Mouse (Mus musculus) gastrocnemius, postnatal 25 days (tissue): Measurements from ENCODE around the gene Mob3a. TPM values are rescaled to one million over a fixed set of nuclear protein-coding genes. Genes with fewer than 3 reads are reported as not detected.

Source experiments
- DNase-seq: peaks from one replicate; pipeline ENCODE4 v3.0.0; 2022
- total RNA-seq, 2 experiments: library from RNA; stranded (reverse); gene quantifications; 1 replicate in 1 of 2; 2 replicates in 1 of 2; pipeline ENCODE4 v1.2.3; 2021

Mob3a gene
- total RNA-seq, 2 experiments from 2014 or later: 5.7 to 6.8 TPM

DNA sequence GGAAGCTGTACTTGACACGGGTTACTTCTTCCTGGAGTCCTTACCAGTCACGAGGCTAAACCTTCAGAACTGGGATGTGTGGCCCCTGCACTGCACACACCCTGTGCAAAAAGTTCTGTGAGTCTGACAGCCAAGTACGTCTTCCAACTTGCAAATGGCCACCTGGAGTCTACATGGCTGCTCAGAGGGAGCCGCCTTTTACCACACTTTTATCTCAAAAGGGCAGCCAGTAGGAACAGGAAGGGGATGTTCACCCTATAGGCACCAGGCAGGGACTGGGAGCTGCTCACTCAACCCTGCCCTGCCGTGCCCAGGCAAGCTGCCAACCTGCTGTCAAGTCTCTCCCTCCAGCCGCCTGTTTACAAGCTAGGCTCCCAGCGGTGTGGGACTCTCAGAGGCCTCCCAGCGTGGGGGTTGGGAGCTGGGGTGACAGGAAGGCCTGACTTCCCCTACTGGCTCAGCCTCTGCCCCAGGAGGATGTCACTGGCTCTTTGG, 23.8 kb downstream of the Mob3a start, which contains the start of gene Mknk2:
Mknk2 (minus strand) TSS at position 171 of the 495 bp plus-strand sequence.
- peak; percentile 93 for DNase-seq

- no peak for DNase-seq
Observed at GRCm38 (mm10) chr10:80677128-80677875, 24.5 kb downstream of the Mob3a start.

GRCm38 (mm10) chr10:80676198-80676928, 25.4 kb downstream of the Mob3a start:
- DNase-seq: peak; percentile 100

DNA sequence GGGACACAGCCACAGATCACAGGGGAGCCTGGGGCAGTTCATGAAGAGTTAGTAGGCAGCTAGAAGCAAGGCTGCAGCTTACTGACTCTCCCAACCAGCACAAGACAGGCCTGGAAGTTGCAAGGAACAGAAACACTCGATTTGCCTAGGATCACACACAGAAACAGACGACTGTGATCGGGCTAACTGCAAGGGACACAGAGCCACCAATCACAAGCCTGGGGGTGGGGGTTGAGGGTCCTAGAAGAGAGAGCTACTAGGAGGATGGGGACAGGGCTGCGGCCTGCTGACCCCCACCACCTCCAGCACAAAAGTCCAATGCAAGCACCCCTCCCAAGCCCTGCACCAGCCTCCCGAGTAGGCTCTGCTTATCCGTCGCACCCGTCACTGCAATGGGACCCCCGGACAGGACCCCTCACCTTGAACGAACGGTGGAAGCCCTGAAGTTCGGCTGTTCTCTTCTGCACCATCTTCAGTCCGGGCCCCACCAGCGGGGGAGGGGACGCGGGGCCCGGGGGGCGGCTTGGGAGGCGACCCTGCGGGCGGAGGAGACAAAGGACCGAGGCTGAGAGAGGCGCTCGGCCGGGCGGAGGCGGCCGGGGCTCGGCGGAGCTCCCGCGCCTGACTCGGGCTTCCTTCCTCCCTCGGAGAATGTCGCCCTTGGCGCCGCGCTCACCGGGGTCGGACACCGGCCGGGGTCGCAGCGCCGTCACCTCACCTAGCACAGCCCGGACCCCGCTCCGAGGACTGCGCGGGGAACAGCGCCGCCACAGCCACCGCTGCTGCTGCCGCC, 26.2 kb downstream of the Mob3a start:
- DNase-seq: peak; percentile 59

GRCm38 (mm10) chr10:80674851-80675404, 26.8 kb downstream of the Mob3a start:
- DNase-seq: no peak

DNA sequence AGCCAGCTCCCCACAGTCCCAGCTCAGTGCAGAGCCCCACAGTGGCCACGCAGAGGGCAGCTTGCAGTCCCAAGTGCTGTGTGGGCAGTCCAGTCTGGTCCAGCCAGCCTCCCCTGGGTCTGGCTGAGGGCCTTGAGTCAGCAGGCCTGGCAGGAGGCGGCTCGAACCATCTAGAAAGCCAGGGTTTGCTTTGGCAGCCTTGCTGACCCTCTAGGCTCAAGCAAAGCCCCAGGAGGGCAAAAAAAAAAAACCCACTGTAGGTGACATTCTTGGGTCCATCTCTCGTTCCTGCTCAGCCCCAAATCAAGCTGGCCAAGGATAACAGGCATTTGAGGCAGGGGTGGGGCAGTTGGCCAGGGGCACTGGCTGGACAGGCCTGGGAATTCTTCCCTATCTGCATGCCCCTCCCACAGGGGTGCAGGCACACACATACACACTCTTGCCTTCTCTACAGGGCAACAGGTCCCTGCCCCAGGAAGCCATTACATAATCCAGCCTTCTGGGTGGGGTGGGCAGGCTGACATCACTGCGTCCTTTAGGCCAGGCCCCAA, 27.5 kb downstream of the Mob3a start:
- peak; percentile 75 for DNase-seq

- no peak for DNase-seq
Observed at GRCm38 (mm10) chr10:80673690-80674089, 28.1 kb downstream of the Mob3a start.

GRCm38 (mm10) chr10:80671936-80672690, 29.7 kb downstream of the Mob3a start:
- DNase-seq: peak; percentile 66

- peak; percentile 59 for DNase-seq
Observed at GRCm38 (mm10) chr10:80671251-80671650, 30.5 kb downstream of the Mob3a start.

DNA sequence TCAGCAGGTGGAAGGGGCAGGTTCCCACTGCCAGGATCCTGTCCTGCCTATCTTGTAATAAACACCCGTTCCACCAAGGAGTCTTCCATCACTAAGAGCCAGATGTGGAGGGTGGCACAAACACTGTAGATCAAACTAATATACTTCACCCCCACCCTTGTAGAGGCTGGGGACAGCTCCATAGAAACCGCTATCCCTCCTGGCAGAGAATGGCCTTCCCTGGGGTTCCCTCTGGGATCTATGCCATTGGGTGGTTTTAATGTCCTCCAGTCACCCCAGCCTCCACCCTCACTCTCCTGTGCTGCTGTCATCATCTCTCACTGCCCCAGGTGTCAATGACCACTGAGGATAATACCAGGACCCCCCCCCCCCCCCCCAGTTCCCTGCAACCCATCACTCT, 31.2 kb downstream of the Mob3a start:
- DNase-seq: no peak

DNA sequence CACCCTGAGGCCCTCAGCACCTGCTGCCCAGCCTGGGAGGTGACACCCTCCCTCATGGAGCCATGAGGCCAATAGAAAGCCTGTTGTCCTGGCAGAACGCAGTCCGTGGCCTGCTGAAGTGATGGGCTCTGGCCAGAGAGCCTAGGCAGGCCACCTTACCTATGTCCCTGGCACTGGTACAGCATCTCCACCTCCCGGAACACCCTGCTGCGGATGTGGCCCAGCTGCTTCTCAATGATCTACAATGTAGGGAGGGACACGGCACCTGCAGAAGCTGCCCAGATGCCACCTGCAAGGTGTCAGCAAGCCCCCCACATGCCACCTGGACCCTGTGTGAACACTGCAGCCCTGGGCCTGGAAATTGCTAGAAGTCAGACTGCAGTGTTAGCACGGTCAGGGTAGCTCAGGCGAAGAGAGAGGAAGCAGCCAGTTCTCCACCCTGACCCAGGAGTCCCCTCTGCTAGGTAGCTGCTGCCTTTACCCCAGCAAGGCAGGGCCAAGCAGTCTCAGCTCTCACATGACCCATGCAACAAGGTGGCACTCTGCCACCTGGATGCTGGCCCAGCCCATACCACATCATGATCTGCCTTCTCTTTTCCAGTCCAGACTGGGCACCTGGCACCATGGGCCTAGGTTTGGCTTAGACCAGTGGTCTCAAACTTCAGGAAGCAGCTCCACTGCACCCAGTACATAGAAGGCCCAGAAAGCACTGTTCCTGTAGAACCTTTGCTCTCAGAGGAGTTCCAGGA, 31.9 kb downstream of the Mob3a start:
- DNase-seq: peak; percentile 68

DNA sequence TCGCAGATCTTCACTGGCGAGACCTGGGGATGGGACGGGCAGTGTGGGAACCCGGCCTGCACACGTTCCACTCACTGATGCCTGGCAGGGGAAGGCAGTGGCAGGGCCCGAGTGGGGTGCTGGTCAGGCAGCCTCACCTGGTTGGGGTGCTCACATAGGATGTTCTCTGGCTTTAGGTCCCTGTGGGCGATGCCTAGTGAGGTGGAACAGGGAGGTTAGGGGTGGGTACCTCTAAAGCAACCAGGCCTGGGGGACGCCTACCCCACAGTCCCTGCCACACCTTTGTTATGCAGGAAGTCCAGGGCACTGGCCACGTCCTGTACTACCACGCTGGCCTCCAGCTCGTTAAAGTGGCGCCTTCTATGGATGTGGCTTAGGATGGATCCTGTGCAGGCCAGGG, 32.8 kb downstream of the Mob3a start:
- DNase-seq: no peak

DNA sequence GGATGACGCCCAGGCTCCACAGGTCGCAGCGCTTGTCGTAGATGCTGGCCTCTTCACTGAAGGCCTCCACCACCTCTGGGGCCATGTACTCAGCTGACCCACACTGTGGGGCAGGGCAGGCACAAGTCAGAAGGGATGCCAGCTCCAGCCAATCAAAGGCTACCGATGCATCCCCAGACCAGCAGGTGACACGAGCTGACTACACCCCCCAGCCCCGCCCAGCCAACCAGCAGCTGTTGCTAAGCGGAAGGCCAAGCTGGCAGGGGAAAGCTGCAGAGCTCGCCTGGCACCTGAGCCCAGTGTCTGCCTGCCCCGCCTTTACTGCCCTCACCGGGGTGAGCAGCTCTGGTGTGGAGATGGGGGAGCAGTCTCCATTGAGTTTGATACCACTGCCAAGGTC, 33.2 kb downstream of the Mob3a start:
- peak; percentile 90 for DNase-seq

- DNase-seq: peak; percentile 76
Observed at GRCm38 (mm10) chr10:80666837-80667412, 34.9 kb downstream of the Mob3a start.

GRCm38 (mm10) chr10:80665981-80666733, 35.6 kb downstream of the Mob3a start:
- DNase-seq: no peak

DNA sequence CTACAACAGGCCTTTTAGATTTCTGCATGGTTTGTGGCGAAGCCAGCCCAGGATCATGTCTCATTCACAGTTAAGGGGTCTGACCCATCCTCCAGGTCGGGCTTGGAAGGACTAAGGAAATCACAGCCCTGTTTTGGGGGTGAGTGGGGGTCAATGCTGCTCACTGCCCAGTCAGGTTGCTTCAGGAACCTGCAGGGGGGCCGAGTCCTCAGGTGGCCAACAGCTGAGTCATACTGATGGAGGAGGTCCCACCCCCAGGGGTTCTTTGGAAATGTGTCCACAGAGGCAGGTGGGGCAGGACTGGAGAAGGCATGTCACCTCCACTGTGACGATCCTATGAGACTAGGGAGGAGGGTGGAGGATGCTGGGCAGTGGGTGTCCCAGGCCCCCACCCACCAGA, 36.3 kb downstream of the Mob3a start:
- DNase-seq: peak; percentile 60

- DNase-seq: peak; percentile 87
Observed at GRCm38 (mm10) chr10:80665016-80665380, 36.8 kb downstream of the Mob3a start.

DNA sequence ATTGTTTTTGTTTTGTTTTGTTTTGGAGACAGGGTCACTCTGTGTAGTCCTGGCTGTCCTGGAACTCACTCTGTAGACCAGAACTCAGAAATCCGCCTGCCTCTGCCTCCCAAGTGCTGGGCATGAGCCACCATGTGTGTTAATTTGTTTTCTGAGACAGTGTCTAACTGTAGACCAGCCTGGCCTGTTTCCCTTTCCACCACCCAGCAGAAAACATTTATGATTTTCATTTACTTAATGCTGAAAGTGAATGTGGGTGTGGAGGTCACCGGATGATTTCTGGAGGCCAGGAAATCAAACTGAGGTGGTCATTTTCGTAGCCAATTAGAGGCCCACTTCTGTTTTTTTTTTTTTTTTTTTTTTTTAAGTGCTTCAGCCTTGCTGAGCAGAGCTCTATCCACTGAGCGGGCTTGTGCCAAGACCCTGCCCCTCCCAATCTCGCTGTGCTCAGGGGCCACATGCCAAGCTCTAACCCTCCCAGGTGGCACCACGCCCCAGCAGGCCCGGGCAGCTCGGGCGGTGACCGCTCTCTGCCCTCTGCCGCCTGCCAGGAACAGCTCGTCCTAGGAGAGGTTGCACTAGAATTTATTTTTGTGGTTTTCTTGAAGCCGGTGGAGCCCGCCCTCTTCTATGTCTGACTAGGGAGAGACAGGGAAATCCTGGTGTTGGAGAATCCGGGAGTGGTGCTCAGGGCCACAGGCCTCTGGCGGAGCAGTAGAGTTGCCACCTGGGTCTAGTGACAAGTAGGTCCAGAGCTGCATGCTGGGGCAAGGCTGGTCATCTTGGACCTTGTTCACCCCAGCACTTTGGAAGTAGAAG, 37.4 kb downstream of the Mob3a start:
- DNase-seq: peak; percentile 97
